Mouse (Mus musculus): ENCODE results near the gene Nin. TPM values are rescaled to one million over a fixed set of nuclear protein-coding genes. Genes with fewer than 3 reads are reported as not detected.
A peak's percentile ranks its signal among the peaks of the same experiment; 100 is the strongest.

Nin gene
- total RNA-seq, 1 experiment from 2014 or later: 92.8 TPM

DNA sequence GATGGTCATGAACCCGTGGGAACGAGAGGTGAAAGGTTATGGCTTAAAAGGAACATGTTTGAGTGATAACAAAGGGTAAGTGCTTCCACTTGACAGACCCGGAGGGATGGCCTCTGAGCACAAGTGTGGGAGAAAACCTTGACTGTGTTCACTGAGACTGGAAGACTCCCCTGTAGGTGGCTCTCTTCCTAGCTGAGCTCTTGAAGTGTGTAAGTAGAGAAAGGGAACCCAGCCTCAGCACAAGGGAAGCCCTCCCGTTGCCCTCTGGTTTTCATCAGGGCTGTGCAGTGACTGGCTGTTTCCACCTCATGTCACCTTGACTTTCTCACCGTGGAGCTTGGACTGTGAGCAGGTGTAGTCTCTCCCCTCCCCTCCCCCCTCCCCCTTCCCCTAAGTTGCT lies 15.6 kb upstream of the Nin start:
- ATAC-seq (ENCODE audit: extremely low read depth, insufficient number of reproducible peaks, low FRiP score, poor library complexity, severe bottlenecking): peak; percentile 72; the same call in 1 of the 2 replicates

DNA sequence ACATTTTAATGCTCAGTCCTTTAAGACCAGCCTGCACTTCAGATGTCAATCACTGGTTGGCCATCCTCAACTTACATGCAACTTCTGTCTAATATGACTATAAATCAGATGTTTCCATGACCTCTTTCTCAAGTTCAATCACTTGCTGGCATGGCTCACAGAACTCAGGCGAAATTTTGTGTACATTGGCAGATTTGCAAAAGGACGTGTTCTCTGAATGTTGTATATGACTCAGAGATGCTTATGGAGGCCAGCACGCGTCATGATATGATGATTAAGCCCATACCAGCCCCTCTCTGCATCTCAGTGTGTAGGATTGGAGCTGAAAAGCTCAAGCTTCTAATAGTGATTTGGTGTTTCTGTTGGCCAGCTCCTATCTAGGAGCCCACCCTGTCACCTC lies 13.1 kb upstream of the Nin start:
- ATAC-seq (ENCODE audit: extremely low read depth, insufficient number of reproducible peaks, low FRiP score, poor library complexity, severe bottlenecking): no peak

DNA sequence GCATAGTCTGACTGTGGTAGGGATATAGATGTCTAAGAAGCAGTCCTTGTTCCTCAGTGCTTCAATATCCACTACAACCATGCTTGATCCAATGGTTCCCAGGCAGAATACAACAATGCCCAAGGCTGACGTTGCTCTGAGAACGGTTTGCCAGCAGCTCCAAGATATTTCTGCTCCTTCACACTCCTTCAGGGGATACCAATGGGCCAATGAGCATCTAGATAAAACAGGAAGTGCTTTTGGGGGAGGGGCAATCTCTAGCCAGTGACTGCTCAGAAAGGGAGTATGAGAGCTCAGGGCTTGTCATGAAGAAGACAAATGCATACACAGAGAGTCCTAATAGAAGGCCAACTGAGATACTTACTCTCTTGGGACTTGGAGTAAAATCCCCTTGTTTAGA lies 6.0 kb upstream of the Nin start:
- ATAC-seq (ENCODE audit: extremely low read depth, insufficient number of reproducible peaks, low FRiP score, poor library complexity, severe bottlenecking): peak; percentile 48; the same call in 1 of the 2 replicates

DNA sequence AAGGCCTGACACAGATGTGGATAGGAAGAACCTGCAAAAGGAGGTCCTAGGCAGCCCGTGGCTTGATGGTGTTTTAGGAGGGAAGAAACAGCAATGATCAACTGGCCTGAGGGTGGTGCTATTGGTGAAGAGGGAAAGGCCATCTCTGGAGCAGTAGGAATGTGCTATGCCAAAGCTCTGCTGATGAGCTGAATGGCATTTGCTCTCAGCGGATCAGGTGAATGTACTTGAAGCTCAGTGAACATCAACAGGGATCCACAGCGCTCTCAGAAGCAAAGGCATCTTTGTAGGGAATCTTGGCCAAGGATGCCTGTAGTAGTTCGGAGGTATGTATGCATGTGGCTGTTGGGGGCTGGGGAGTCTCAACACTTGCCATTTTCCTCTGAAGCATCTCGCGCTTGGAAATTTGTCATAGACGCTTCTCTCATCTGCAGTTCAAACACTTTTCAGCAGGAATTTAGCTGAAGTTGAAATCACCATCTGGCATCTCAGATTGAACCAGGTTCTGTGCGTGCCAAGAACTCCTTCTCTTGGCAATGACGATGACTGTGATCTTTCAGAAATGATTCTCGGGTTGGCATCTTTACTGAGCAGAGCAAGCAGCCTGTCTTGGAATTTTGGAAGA lies 5.3 kb upstream of the Nin start:
- no peak for ATAC-seq (ENCODE audit: extremely low read depth, insufficient number of reproducible peaks, low FRiP score, poor library complexity, severe bottlenecking)

DNA sequence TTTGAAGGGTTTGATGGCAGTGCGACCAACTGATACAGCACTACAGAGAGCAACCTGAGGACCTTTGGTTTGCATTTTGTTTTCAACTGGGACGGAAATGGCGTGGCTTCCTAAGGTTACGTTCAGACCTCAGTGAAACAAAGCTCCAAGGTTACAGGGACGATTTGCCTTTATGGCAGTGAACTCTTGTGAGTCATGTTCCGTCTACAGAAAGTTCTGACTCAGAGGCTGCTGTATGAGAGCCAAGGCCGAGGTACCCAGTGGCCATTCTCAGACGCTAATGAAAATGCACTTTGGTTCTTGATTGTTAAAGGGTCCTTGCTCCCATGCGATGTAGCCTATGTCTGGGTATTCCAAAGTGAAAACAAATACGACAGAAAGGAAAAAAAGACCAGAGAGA lies 3.6 kb upstream of the Nin start:
- ATAC-seq (ENCODE audit: extremely low read depth, insufficient number of reproducible peaks, low FRiP score, poor library complexity, severe bottlenecking): no peak

DNA sequence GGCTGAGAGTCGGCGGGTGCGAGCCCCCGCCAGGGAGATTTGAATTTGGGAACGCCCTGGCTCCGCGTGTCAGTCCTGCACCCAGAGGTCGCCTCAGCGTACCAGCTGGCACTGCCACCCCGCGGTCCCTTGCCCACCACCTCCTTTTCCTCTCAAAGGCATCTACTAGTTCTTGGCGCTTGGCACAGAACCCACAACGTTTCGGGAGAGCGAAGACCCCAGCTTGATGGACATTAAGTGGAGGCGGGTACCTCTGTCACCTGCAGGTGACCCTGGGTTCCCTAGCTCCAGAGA lies 1.5 kb downstream of the Nin start:
- no peak for ATAC-seq (ENCODE audit: extremely low read depth, insufficient number of reproducible peaks, low FRiP score, poor library complexity, severe bottlenecking)

DNA sequence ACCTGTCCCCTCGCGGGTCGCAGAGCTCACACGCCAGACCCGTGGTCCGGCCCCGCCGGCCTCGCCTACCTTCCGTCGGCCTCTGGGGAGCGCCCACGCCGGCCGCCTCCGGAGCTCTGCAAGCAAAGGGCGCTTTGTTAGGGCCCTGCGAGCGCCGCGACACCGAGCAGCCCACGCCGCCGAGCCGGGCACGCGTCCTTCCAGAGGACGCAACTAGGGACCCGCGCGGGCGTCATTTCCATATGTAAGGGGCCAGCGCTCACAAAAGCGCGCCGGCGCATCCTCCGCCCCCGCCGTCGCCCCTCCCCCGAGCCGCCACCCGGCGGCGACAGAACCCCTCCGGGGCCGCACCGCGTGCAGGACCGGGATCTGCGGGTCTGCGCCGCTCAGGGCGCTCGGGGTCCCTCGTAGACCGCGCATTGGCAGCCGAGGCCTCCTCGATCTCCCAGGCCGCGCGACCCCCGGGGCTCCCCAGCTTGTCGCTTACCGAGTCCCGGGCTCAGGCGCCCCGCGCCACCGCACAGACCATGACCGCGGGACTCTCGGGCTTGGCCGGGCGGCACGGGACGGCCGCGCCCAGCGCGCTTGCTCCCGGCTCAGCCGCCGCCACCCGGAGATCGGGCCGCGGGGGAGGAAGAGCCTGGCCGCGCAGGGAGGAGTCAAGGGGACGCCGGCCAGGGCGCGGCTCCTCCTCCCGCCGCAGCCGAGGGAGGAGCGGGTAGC lies 2.0 kb downstream of the Nin start:
- ATAC-seq (ENCODE audit: extremely low read depth, insufficient number of reproducible peaks, low FRiP score, poor library complexity, severe bottlenecking): peak; percentile 70

DNA sequence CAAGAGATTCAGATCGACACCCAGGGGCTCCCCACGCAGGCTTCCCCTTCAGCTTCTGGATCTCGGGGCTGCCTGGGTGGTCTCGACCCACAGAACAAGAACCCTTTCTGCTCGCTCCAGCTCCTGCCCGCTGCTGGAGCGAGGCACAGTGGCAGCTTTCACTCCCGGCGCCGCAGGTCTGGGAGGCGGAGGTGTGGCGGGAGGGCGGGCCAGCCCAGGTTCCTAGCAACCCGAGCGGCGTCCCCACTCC lies 2.5 kb downstream of the Nin start:
- no peak for ATAC-seq (ENCODE audit: extremely low read depth, insufficient number of reproducible peaks, low FRiP score, poor library complexity, severe bottlenecking)

DNA sequence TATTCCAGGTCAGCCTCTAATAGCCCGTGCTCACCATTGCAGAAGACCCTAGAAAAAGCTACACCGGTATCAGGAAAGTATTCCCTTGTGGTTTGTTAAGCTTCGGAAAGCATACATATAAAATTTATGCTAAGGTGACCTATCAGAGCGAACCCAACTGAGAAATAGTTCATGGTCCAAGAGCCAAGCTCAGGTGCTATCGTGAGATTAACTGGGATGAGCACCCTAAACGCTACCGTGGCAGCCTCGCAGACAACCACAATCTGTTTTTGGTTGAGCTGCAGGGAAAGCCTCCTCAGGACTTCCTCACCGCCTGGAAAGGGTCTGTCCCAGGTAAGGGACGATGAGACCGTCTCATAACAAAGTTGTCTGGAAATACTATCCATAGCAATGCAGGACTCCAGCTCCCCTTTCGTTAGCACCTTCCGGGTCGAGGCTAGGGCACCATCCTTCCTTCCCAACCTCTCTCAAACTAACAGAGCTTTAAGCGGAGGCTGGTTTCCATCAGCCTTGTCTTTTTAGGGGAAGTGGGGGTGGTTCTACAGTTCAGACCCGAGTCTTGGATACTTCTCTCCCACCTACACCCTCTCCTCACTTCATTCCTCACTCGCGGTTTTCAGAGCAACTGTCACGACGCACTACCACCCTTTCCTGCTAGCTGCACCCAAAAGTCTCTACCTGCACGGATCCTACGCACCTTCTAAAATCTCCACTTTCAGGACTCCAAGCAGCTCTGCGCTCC lies 3.0 kb downstream of the Nin start:
- ATAC-seq (ENCODE audit: extremely low read depth, insufficient number of reproducible peaks, low FRiP score, poor library complexity, severe bottlenecking): no peak

DNA sequence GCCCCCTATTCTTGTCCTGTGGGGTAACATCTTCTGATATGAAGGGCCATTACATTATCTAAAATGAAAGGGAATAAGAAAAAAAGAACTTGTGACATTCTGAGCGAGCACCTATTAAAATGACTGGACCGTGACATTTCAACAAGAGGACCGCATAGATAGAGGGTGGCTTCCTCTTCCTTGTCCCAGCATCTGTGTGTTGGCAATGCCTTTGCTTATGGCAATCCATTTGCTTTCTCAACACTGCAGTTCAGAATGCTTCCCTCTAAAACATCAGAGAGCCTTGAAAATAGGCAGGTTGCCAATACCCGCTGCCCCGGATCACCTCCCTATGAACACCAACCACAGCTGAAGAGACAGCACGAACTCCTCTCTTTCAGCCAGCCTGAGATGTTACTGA lies 3.6 kb downstream of the Nin start:
- 0 out of 2 replicates have a peak, but pooled peaks have one; percentile 18 for ATAC-seq (ENCODE audit: extremely low read depth, insufficient number of reproducible peaks, low FRiP score, poor library complexity, severe bottlenecking)

DNA sequence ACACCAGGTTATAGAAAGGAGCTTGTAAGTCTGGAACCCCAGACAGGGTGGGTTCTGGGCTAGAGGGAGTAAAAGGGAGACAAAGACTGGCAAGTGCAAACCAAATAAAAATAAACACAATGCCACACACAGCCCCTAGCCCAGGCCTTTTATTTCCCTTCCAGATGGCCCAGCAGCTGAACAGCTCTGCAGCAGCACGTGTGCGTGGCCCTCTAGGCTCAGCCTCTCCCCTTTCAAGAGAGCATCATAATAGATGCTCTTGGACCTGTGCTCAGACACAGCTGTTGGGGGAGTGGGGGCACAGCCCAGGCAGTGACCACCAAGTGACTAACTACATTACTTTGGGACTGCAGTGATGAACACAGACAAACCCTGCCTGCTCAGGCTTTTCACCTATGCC lies 5.4 kb downstream of the Nin start:
- no peak for ATAC-seq (ENCODE audit: extremely low read depth, insufficient number of reproducible peaks, low FRiP score, poor library complexity, severe bottlenecking)

DNA sequence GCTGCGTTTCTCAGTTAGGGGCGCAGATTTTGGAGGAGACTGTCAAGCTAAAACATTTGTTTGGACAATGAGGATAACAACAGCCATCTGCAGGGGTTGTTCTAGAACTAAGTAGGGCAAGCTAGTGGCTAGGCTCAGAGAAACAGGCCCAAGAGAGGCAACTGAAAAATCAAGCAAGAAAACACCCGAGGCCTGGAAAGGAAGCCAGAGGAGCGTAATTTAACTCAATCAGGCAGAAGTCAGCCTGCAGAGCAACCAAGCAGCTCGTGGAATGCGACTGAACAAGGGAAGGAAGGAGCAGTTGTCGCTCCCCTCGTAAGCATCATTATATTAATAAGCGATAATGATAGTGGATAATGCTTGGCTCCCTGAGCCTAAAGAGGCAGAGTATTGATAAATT lies 7.0 kb downstream of the Nin start:
- ATAC-seq (ENCODE audit: extremely low read depth, insufficient number of reproducible peaks, low FRiP score, poor library complexity, severe bottlenecking): no peak

DNA sequence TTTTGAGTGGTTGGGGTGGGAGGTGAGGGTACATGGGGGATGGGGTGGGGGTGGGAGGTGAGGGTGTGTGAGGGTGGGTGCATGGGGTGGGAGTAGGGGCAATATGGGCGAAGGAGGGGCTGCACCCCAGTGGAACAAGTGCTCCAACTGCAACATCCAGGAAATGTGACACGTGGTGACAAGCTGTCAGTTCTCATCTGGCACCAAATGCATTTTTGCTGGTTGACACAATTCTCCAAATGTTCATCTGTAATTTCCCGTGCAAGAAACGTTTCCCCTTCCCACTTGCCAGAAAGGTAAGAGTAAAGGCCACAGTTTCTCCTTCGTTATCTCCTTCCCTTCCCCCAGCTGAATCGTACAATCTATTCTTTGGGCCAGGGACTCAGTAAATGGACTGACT lies 7.6 kb downstream of the Nin start:
- ATAC-seq (ENCODE audit: extremely low read depth, insufficient number of reproducible peaks, low FRiP score, poor library complexity, severe bottlenecking): no peak

DNA sequence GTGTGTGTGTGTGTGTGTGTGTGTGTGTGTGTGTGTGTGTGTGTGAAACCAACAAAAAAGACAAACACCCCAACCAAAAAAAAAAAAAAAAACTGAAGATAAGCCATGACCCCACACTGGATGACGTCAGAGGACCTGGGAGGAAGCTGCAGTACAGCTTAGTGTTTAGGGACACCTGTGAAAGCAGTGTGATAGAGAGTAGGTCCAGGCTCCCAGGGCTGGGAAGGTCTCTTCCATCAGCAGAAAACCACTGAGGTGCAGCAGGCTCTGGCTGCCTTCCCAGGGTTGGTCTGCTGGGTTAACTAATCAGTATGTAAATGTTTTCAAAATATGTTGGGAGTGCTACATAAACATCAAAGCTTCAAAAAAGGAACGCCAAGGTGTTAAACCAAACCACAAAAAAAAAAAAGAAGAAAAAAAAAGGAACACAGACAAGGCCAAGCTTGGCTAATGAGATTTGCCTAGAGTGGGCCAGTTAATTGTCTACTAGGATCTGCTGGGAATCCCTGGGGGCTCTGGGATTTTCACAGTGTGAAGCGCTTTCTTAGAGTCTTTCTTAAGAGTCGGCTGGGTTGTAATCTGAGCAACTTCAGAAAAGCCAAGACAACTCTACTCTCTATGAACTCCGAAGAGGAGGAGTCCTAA lies 8.6 kb downstream of the Nin start:
- ATAC-seq (ENCODE audit: extremely low read depth, insufficient number of reproducible peaks, low FRiP score, poor library complexity, severe bottlenecking): peak; percentile 50; the same call in 1 of the 2 replicates

DNA sequence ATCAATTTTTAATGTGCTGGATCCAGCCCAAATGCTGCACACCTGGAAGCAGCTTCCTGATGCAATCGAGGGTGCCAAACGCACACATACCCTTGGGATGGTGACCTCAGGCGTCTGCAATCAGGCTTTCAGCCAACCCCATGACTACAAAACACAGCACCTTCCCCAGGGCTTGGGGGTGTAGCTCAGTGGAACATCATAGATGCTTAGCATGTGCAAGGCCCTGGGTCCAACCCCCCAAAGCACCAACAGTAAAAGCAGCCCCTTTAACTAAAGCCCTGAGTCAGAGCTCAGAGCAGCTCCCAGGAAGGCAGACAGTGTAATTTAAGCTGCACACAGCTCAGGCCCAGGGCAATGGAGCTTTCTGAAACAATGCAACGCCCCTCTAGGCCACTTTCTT lies 9.3 kb downstream of the Nin start:
- no peak for ATAC-seq (ENCODE audit: extremely low read depth, insufficient number of reproducible peaks, low FRiP score, poor library complexity, severe bottlenecking)

DNA sequence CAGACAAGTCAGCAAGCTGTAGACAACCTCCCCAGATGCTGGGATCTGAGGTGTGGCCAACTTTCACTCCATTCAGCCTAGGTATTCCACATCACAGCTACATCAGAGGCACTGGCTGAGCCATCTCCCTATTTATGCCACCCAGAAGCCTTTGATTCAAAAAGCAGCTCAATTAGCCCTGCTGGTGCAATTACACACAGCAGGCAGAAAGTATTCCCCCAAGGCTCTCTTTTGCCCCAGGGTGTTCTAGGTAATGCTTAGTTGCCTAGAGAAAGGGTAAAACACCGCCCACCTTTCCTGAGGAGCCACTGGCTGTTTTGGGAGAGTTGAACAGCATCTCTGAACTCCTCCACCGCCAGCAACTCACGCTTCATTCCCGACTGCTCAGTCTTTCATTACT lies 10.3 kb downstream of the Nin start:
- ATAC-seq (ENCODE audit: extremely low read depth, insufficient number of reproducible peaks, low FRiP score, poor library complexity, severe bottlenecking): no peak

DNA sequence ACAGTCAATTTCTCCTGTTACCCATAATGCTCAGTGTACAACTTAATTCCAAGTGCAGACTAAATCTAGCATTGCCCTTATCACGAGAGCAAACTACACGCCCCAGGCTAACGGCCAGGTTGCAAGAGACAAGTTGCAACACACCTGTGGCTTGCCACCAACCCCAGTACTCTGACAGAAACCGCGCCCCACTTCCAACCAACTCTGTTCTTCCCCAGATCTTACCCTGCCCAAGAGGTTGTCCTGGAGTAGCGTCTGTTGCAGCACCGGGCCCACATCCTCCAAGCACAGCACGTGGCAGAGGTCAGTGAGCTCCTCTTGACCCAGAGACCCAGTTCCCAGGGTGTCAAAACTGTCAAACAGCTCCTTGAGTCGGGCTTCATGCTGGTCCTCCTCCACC lies 11.1 kb downstream of the Nin start:
- peak; percentile 53; the same call in 1 of the 2 replicates for ATAC-seq (ENCODE audit: extremely low read depth, insufficient number of reproducible peaks, low FRiP score, poor library complexity, severe bottlenecking)

DNA sequence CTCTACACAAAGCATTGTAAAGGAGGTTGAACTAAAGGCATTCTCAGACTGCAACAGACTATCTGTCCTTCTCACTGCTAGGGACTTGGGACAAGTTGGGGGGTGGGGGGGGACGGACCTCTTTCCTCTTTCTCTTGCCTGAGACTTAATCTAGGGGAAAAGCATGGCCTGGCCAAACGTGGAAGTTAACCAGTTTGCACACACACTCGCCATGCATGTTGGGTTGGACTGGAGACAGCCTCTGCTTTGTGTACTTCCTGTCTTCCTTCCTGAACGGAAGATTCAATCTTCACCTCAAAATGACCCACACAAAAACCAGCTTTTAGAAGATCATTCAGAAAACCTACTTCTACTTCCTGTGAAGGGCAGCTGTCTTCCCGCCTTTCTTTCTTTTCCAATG lies 11.7 kb downstream of the Nin start:
- ATAC-seq (ENCODE audit: extremely low read depth, insufficient number of reproducible peaks, low FRiP score, poor library complexity, severe bottlenecking): no peak

DNA sequence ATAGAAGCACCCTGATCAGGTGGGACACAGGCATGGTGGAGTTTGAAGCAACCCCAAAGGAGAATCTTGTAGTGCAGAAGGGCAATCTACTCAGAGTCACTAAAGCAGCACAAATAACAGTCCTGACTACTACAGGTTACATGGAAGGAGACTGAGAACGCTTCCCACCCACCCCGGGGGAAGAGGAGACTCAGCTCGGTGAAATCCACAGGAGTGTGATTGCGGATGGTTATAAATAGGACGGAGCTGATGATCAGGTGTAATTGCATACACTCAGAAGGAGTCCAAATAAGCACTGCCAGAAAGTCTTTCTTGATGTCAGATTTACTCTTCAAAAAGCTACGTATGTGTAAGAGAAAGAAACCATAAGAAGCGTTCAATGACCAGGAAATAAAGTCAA lies 15.6 kb downstream of the Nin start:
- no peak for ATAC-seq (ENCODE audit: extremely low read depth, insufficient number of reproducible peaks, low FRiP score, poor library complexity, severe bottlenecking)

DNA sequence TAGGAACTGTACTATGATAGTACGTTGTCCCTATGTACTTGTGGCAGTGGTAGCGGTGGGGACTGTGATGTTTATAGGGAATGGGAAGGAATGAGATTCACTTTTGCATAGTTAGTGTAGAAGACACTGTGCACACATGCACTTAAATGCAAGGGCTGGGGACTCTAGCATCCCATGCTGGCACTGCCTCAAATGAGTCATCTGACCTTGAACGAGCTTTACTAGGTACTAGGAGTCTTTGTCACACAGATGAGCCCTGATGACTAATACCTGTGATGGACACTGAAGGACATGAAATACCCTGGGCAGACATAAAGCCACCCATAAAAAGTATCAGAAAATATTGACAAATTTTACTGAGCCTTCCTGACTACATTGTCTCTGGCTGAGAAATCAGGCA lies 16.2 kb downstream of the Nin start:
- no peak for ATAC-seq (ENCODE audit: extremely low read depth, insufficient number of reproducible peaks, low FRiP score, poor library complexity, severe bottlenecking)

Data from neutrophil, adult 5-6 weeks (primary cell).